Mouse (Mus musculus) hindbrain, embryonic 14.5 days (tissue): Measurements from ENCODE around the gene Gm45140. TPM values are rescaled to one million over a fixed set of nuclear protein-coding genes. Genes with fewer than 3 reads are reported as not detected.

Experiments used
- ATAC-seq: fragments of 200-750 bp; cut with Nextera tagmentation; 2 replicates; pipeline ENCODE4 v1.8.0; 2017; ENCODE audit warnings: moderate number of reproducible peaks, mild to moderate bottlenecking, moderate TSS enrichment, moderate library complexity; ENCODE audit not compliant: low FRiP score
- DNase-seq: peaks from one replicate; pipeline ENCODE4 v3.0.0-alpha.2; 2015; ENCODE audit warnings: low spot score
- H3K27ac ChIP-seq: fragments of 300-500 bp; sonication (generic); 2 replicates; pipeline ENCODE4 v1.5.1; 2014; ENCODE audit warnings: mild to moderate bottlenecking, moderate library complexity
- H3K27me3 ChIP-seq: fragments of 300-500 bp; sonication (generic); 2 replicates; pipeline ENCODE4 v1.6.1; 2014; ENCODE audit warnings: mild to moderate bottlenecking, low read length, mixed read lengths; ENCODE audit not compliant: control insufficient read depth, insufficient read depth
- H3K36me3 ChIP-seq: fragments of 300-500 bp; sonication (generic); replicated peaks from 2 replicates; pipeline ENCODE4 v1.6.1; 2014; ENCODE audit not compliant: control insufficient read depth, insufficient read depth
- H3K4me1 ChIP-seq: fragments of 300-500 bp; sonication (generic); replicated peaks from 2 replicates; pipeline ENCODE4 v1.6.1; 2014; ENCODE audit warnings: antibody characterized with exemption, low read length, mixed read lengths; ENCODE audit not compliant: control insufficient read depth, insufficient read depth
- H3K4me2 ChIP-seq: fragments of 300-500 bp; sonication (generic); replicated peaks from 2 replicates; pipeline ENCODE4 v1.6.1; 2014; ENCODE audit warnings: mild to moderate bottlenecking, moderate library complexity
- H3K4me3 ChIP-seq: fragments of 300-500 bp; sonication (generic); replicated peaks from 2 replicates; pipeline ENCODE4 v1.5.1; 2014; ENCODE audit warnings: mild to moderate bottlenecking, low read length
- H3K9ac ChIP-seq: fragments of 300-500 bp; sonication (generic); 2 replicates; pipeline ENCODE4 v1.6.1; 2014
- H3K9me3 ChIP-seq: fragments of 300-500 bp; sonication (generic); 2 replicates; pipeline ENCODE4 v1.6.1; 2016; ENCODE audit warnings: low read length; ENCODE audit not compliant: control insufficient read depth
- WGBS: fragments of 180-500 bp; shearing (Covaris S2); extraction: QIAGEN DNeasy Blood & Tissue Kit; methylation state at CpG from one replicate; pipeline ENCODE4 v1.1.7; 2014; 5-methylcytosine and 5-hydroxymethylcytosine counted together
- polyA plus RNA-seq: library from polyadenylated mRNA; unstranded; fragments of >200 nt; fragmentation: Nextera tagmentation; extraction: Ambion mirVana; gene quantifications from 2 replicates; pipeline ENCODE4 v1.2.1, GENCODE M21; 2014

The Gm45140 gene
- polyA plus RNA-seq, 1 experiment from 2014 or later = 1.1 TPM

DNA sequence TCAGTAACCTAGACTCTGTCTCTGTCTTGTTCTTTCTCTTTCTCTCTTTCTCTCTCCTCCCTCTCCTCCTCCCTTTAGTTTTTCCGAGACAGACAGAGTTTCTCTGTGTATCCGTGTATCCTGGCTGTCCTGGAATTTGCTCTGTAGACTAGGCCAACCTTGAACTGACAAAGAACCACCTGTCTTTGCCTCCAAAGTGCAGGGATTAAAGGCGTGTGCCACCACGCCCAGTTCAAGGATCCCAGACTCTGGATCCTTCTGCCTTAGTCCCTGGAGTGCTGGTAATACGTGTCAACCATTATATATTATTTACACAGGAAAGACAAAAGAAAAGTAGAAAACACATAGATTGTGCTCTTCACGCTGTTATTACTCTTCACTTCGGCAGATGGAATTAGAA lies 35.6 kb upstream of the Gm45140 start:
- Histone ChIP-seq H3K4me2 (no peak overlapping the region), H3K4me3 (no peak overlapping the region), H3K36me3 (no peaks in the 10 kb centered on the region), H3K4me1 (no peaks in the 10 kb centered on the region), H3K27me3 (no peaks in the 10 kb centered on the region), H3K27ac (no peak overlapping the region), H3K9me3 (no peaks in the 10 kb centered on the region), H3K9ac (no peak overlapping the region)
- DNase-seq = no peak
- no peak for ATAC-seq
- WGBS = 89% methylated on average over 7 of the region's 7 CpGs

- Histone ChIP-seq H3K27me3 (no peaks in the 10 kb centered on the region), H3K4me2 (no peak overlapping the region), H3K4me3 (no peak overlapping the region), H3K9ac (no peak overlapping the region), H3K9me3 (no peaks in the 10 kb centered on the region), H3K36me3 (no peaks in the 10 kb centered on the region), H3K27ac (no peak overlapping the region), H3K4me1 (no peaks in the 10 kb centered on the region)
- DNase-seq = no peak
- 79% methylated on average over 1 of the region's 1 CpGs for WGBS
- no peak for ATAC-seq
These were observed 34.8 kb upstream of the Gm45140 start for GRCm38 (mm10) chr6:87870440-87870839.

GRCm38 (mm10) chr6:87868871-87869506 lies 33.4 kb upstream of the Gm45140 start:
- H3K4me3 ChIP-seq = no peak overlapping the region
- no peaks in the 10 kb centered on the region for H3K27me3 ChIP-seq
- no peak overlapping the region for H3K9ac ChIP-seq
- no peaks in the 10 kb centered on the region for H3K9me3 ChIP-seq
- WGBS = 83% methylated on average over 9 of the region's 9 CpGs
- H3K36me3 ChIP-seq = no peaks in the 10 kb centered on the region
- no peak overlapping the region for H3K4me2 ChIP-seq
- ATAC-seq (no peak), DNase-seq (no peak)
- H3K27ac ChIP-seq = no peak overlapping the region
- H3K4me1 ChIP-seq = no peaks in the 10 kb centered on the region

DNA sequence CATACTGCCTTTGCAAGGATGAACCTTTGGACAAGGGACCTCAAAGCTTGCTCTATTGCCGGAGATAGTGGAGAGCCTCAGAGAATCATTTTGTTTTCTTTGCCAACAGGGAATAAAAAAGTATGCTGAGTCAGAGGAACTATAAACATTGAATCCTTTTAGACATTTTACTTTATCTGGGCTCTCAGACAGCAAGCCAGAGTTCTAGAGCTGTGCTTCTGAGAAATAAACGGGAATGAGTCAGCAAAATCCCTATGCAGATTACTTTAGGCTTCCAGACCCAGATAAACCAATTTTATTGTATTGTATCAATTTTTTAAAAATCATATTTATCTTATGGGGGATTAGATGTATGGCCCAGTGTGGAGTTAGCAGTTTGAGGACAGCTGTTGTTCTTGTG lies 31.7 kb upstream of the Gm45140 start:
- Histone ChIP-seq H3K4me2 (no peak overlapping the region), H3K4me3 (no peak overlapping the region), H3K9me3 (no peaks in the 10 kb centered on the region), H3K36me3 (no peaks in the 10 kb centered on the region), H3K27me3 (no peaks in the 10 kb centered on the region), H3K4me1 (no peaks in the 10 kb centered on the region), H3K9ac (no peak overlapping the region), H3K27ac (no peak overlapping the region)
- no peak for ATAC-seq
- WGBS = 92% methylated on average over 2 of the region's 2 CpGs
- DNase-seq = no peak

DNA sequence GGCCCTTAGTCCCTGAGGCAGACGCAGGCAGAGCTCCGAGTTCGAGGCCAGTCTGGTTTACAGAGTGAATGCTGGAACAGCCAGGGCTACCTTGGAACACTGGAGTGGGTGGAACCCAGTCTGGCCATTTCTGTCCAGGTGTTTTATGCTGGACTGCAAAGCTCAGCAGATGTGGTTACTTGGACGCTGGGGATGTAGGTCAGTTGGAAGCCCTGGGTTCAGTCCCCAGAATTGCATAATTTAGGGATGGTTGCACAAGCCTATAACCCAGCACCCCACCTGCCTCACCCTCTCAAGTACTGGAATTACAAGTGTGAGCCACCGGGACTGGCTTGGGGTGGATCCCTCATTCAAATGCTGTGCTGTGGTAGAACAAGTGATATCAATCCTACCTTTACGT lies 30.6 kb upstream of the Gm45140 start:
- Histone ChIP-seq H3K4me3 (no peak overlapping the region), H3K27me3 (no peaks in the 10 kb centered on the region), H3K4me1 (no peaks in the 10 kb centered on the region), H3K27ac (no peak overlapping the region), H3K4me2 (no peak overlapping the region), H3K9me3 (no peaks in the 10 kb centered on the region), H3K36me3 (no peaks in the 10 kb centered on the region), H3K9ac (no peak overlapping the region)
- WGBS = 87% methylated on average over 6 of the region's 6 CpGs
- DNase-seq = no peak
- ATAC-seq = no peak

GRCm38 (mm10) chr6:87857071-87857470 lies 21.5 kb upstream of the Gm45140 start:
- Histone ChIP-seq H3K4me1 (no peaks in the 10 kb centered on the region), H3K36me3 (no peaks in the 10 kb centered on the region), H3K27ac (no peak overlapping the region), H3K4me2 (no peak overlapping the region), H3K27me3 (no peaks in the 10 kb centered on the region), H3K4me3 (no peak overlapping the region), H3K9ac (no peak overlapping the region), H3K9me3 (no peaks in the 10 kb centered on the region)
- no peak for DNase-seq
- no peak for ATAC-seq
- 75% methylated on average over 1 of the region's 1 CpGs for WGBS

DNA sequence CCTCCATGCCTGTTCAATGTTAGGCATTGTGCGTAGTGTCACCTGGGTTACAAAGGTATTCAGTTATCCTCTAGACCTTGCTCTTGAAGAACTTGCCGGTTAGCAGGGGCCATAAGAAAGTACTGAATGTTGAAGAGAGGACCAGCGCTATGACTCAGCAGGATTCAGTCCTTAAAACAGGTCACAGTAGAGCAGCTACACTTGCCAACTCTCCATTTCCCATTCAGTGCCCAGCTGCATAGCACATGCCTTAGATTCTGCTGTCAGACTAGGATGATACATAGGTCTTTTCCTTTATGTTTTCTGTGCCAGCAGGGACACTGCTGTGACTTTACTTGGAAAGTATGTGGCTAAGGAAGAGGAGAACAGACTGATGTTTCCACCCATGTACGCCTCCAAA lies 17.9 kb upstream of the Gm45140 start:
- H3K9ac ChIP-seq = no peak overlapping the region
- H3K4me3 ChIP-seq = no peak overlapping the region
- H3K4me1 ChIP-seq = peaks cover 17% of the 10 kb centered on the region
- ATAC-seq (no peak), DNase-seq (no peak)
- H3K9me3 ChIP-seq = no peaks in the 10 kb centered on the region
- H3K4me2 ChIP-seq = no peak overlapping the region
- H3K27ac ChIP-seq = no peak overlapping the region
- H3K36me3 ChIP-seq = peaks cover 5% of the 10 kb centered on the region; the same call in 1 of the 2 replicates
- 81% methylated on average over 4 of the region's 4 CpGs for WGBS
- H3K27me3 ChIP-seq = no peaks in the 10 kb centered on the region

DNA sequence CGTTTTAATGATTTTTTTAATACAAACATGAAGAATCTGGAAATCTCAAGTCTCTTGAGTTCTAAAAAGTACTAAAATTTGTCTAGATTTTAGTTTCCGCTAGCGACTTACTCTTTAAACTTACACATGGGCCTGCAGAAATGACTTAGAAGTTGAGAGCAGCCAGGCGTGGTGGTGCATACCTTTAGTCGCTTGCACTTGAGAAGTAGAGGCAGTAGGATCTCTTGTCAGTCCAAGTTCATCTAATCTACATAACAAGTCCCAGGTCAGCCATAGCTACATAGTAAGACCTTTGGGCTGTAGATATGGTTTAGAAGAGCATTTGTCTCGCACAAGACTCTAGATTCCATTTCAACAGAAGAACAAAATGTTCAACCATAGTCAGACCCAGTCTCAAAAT lies 16.3 kb upstream of the Gm45140 start:
- H3K27ac ChIP-seq = no peak overlapping the region
- ATAC-seq = no peak
- H3K4me2 ChIP-seq = peak overlapping the region; percentile 85
- H3K9ac ChIP-seq = peak overlapping the region; percentile 89; the same call in 1 of the 2 replicates
- H3K27me3 ChIP-seq = no peaks in the 10 kb centered on the region
- peaks cover 12% of the 10 kb centered on the region for H3K36me3 ChIP-seq
- H3K9me3 ChIP-seq = no peaks in the 10 kb centered on the region
- no peak overlapping the region for H3K4me3 ChIP-seq
- WGBS = 81% methylated on average over 6 of the region's 6 CpGs
- no peak for DNase-seq
- H3K4me1 ChIP-seq = peaks cover 31% of the 10 kb centered on the region

GRCm38 (mm10) chr6:87850900-87851614 lies 15.5 kb upstream of the Gm45140 start, which contains the start of gene Cnbp:
Gene Cnbp (minus strand): TSS chr6:87851106.
- DNase-seq (peak; percentile 99), ATAC-seq (peak; percentile 98)
- peak within 1 kb of the TSS; percentile 85 for H3K4me2 ChIP-seq
- H3K27ac ChIP-seq = peak within 1 kb of the TSS; percentile 92
- H3K36me3 ChIP-seq = peaks cover 12% of the 10 kb centered on the region
- H3K4me1 ChIP-seq = peaks cover 34% of the 10 kb centered on the region
- H3K4me3 ChIP-seq = peak within 1 kb of the TSS; percentile 98
- no peaks in the 10 kb centered on the region for H3K27me3 ChIP-seq
- under 1% methylated on average over 55 of the region's 55 CpGs for WGBS
- no peaks in the 10 kb centered on the region for H3K9me3 ChIP-seq
- peak within 1 kb of the TSS; percentile 89 for H3K9ac ChIP-seq
